Mouse (Mus musculus): ENCODE measurements around the gene Grin2c. TPM values are rescaled to one million over a fixed set of nuclear protein-coding genes. Genes with fewer than 3 reads are reported as not detected.
A peak's percentile ranks its signal among the peaks of the same experiment; 100 is the strongest.

The Grin2c gene
- polyA plus RNA-seq, 1 experiment from 2014 or later = 0.51 TPM

DNA sequence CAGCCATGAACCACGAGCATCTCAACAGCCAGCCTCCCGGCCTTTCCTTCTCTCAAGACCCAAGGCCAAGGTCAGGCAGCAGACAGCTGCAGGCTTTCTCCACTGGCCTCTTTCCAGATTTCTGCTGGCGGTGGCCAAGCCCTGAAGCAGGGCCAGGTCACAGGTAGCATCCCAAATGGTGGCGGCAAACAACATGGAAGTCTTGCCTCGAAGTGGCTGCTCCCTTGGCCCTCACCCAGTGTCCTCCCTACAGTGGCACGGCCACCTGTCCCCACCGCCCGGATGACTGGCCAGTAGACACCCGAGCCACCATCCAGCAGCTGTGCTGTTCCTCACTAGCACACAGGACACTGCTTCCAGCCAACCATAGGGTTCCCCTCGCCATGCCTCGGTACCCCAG is 25.6 kb downstream of the Grin2c start:
- 72% methylated on average over 11 of the region's 11 CpGs for whole genome bisulfite sequencing (ENCODE audit: insufficient replicate concordance)
- Histone ChIP-seq H3K9ac (no peak overlapping the region), H3K27ac (no peak overlapping the region), H3K27me3 (replicated peaks) (peaks cover 3% of the 10 kb centered on the region), H3K4me1 (peaks cover 20% of the 10 kb centered on the region), H3K36me3 (peaks cover 22% of the 10 kb centered on the region), H3K9me3 (replicated peaks) (no peaks in the 10 kb centered on the region), H3K4me3 (no peak overlapping the region), H3K4me2 (no peak overlapping the region)
- ATAC-seq = no peak

DNA sequence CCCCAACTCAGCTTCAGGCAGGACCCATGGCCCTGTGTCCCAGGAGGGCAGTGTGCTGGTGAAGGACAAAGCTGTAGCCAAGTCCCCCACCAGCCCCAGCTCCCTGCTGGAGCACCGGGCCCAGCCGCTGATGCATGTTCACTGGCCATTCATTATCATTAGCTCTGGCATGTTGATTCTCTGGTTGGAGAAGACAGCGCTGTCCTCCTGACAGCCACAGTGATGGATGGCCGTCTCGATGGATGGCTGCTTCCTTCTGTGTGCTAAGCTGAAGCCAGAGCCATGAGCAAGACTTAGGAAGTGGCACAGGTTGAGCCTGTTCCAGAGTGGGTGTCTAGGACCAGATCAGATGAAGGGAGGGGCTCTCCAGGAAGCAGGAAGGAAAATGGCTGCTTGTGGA is 30.5 kb downstream of the Grin2c start:
- H3K9me3 ChIP-seq (replicated peaks) = no peaks in the 10 kb centered on the region
- H3K9ac ChIP-seq = no peak overlapping the region
- peaks cover 24% of the 10 kb centered on the region for H3K4me1 ChIP-seq
- H3K27me3 ChIP-seq (replicated peaks) = no peaks in the 10 kb centered on the region
- no peak overlapping the region for H3K4me3 ChIP-seq
- no peak overlapping the region for H3K27ac ChIP-seq
- no peak overlapping the region for H3K4me2 ChIP-seq
- H3K36me3 ChIP-seq = no peaks in the 10 kb centered on the region; the same call in 1 of the 2 replicates
- ATAC-seq = no peak
- 43% methylated on average over 5 of the region's 5 CpGs for WGBS (ENCODE audit: insufficient replicate concordance)

DNA sequence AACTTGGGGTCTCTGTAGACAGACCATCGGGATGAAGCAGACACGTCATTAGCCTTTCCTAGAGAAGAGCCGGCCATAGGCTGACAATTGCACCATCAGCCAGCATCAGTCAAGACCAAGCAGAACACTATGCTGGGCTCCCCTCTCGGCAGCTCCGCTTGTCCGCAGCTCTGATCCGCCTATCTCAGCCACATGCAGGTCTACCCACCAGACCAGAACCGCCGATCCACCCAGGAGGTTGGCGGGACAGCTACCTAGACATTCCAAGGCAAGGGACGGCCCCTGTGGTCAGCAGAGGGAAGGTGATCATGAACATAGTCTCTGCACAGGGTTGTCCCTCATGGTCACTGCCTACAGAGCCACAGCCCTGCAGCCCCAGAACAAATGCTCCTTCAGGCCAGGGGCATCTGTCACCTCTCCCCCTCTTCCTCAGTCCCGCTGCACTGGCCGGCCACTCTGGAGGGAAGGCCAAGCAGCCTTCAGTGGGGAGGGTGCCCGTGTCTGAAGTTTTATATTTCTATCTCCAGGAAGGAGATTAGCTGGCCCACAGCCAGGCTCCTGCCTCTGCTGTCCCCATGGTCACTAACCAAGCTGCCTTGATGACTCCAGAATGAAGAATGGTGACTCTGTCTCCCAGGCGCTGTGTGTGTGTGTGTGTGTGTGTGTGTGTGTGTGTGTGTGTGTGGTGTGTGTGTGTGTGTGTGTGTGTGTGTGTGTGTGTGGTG is 32.6 kb downstream of the Grin2c start:
- H3K9ac ChIP-seq = no peak overlapping the region
- 77% methylated on average over 15 of the region's 15 CpGs for WGBS (ENCODE audit: insufficient replicate concordance)
- no peaks in the 10 kb centered on the region for H3K27me3 ChIP-seq (replicated peaks)
- no peak for ATAC-seq
- no peak overlapping the region for H3K4me2 ChIP-seq
- H3K4me1 ChIP-seq = peaks cover 38% of the 10 kb centered on the region
- no peak overlapping the region for H3K4me3 ChIP-seq
- H3K27ac ChIP-seq = no peak overlapping the region
- H3K9me3 ChIP-seq (replicated peaks) = no peaks in the 10 kb centered on the region
- no peaks in the 10 kb centered on the region; the same call in 1 of the 2 replicates for H3K36me3 ChIP-seq

DNA sequence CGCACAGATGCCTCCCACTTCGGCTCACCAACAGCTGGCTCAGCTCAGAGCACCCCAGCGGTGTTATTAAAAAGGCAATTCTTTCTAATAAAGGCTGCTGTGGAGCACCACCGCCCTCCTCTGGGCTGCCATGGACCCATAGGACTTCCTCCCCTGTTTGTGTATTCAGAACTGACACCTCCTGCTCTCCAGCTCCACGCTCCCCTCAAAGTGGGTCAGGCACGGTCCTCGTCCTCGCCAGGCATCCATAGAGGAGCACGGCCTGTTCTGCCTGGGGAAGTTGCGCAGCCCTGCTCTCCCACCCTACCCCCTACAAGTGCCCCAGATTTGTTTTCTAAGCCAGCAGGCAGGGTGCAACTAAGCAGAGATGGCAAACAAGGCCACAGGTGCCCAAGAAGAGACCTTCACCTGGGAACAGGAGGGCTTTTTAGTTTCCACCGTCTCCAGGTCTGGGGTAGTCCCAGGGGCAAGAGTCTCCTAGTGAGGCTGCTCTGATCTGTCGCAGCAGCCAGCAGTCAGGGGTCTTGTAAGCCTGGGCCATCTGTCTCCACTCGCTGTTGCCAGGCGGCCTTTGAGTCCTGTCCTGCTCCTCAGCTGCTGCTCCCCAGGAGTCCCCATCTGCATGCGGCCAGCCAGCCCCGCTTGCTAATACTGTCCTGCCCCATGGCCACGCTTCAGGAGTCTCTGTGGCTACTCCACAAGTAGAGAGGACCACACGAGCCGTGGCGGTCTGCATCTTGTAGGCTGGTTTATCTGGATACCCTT is 33.3 kb downstream of the Grin2c start:
- no peaks in the 10 kb centered on the region for H3K36me3 ChIP-seq
- no peaks in the 10 kb centered on the region for H3K9me3 ChIP-seq (replicated peaks)
- H3K27ac ChIP-seq = no peak overlapping the region
- 80% methylated on average over 20 of the region's 20 CpGs for WGBS (ENCODE audit: insufficient replicate concordance)
- no peaks in the 10 kb centered on the region for H3K27me3 ChIP-seq (replicated peaks)
- H3K9ac ChIP-seq = no peak overlapping the region
- no peak overlapping the region for H3K4me2 ChIP-seq
- peaks cover 45% of the 10 kb centered on the region for H3K4me1 ChIP-seq
- ATAC-seq = no peak
- no peak overlapping the region for H3K4me3 ChIP-seq

DNA sequence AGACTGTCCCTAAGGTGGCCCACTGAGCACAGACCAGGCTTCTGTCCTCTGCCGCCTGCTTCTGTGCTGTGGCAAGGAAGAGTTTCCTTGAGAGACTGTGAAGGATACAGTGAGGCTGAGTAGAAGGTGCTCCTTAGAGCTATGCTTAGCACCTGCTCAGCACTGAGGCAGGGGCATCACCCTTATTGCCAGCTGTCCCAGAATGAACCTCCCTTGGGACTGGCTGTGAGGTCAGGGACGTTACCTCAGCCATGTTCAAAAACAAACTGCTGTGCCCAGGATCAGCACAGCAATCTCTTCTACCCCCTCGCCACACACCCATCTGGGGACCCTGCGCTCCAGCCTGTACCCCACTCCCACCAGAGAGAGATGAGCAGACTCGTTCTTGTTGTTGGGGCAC is 34.2 kb downstream of the Grin2c start:
- WGBS (ENCODE audit: insufficient replicate concordance) = 80% methylated on average over 5 of the region's 5 CpGs
- H3K27ac ChIP-seq = no peak overlapping the region
- no peak for ATAC-seq

DNA sequence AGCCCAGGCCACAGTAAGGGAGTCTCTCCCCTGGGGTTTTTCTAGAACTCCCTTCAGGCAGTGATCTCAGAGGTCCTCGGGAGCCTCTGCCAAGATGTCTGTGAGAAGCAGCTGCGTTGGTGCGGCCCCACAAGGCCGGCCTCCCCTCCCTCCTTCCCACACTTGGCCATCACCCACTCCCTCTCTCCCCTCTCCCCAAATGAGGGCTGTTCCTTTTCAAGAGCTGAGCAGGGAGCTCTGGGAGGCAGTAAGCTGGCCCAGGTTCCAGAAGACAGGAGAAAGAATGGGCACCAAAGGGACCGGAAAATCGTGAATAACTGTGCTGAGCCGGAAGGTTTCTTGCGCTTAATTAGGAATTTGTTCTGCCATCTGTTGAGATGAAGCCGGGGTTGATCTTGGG is 35.1 kb downstream of the Grin2c start:
- H3K9ac ChIP-seq = no peak overlapping the region

More for the DNA sequence above, 34.2 kb downstream of the Grin2c start:
- peaks cover 52% of the 10 kb centered on the region for H3K4me1 ChIP-seq
- no peak overlapping the region for H3K9ac ChIP-seq
- no peaks in the 10 kb centered on the region for H3K9me3 ChIP-seq (replicated peaks)
- no peaks in the 10 kb centered on the region for H3K27me3 ChIP-seq (replicated peaks)
- H3K36me3 ChIP-seq = no peaks in the 10 kb centered on the region
- no peak overlapping the region for H3K4me2 ChIP-seq
- no peak overlapping the region for H3K4me3 ChIP-seq

DNA sequence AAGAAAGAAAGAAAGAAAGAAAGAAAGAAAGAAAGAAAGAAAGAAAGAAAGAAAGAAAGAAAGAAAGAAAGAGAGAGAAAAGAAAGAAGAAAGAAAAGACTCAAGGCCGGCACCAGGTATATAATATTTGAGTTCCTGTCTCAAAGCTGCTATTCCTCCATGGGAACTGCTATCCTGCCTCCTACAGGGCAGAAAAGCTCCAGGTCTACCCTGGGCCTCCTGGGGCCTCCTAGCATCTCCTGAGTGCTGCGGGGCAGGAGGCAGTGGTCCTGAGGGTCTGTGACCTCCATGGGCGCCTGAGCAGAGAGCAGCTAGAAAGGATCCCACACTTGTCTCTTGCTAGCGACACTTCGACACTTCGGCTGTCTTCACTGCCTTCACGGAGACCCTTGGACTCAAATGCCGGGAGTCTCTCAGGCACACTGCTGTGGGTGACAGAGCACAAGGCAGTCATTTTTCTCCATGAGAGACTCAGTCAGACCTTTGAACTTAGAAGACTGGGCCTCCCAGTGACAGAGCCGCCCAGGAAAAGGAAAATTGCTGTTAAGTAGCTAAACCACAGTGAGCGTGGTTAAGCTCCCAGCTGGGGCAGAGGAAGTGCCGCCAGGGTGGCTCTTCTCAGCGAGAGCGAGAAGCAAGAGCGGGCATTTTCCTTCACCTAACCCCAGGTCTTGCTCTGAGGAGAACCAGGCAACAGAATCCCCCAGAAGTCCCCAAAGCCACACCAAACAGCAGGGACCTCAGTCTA is 35.7 kb downstream of the Grin2c start:
- Histone ChIP-seq H3K27me3 (replicated peaks) (no peaks in the 10 kb centered on the region), H3K36me3 (no peaks in the 10 kb centered on the region), H3K27ac (0 out of 2 replicates have a peak overlapping the region, but pooled peaks have one; percentile 4), H3K9ac (no peak overlapping the region), H3K4me3 (no peak overlapping the region), H3K4me1 (peaks cover 65% of the 10 kb centered on the region), H3K9me3 (replicated peaks) (no peaks in the 10 kb centered on the region), H3K4me2 (no peak overlapping the region)
- WGBS (ENCODE audit: insufficient replicate concordance) = 38% methylated on average over 14 of the region's 14 CpGs
- ATAC-seq = no peak

More for the DNA sequence above, 35.1 kb downstream of the Grin2c start:
- no peaks in the 10 kb centered on the region for H3K27me3 ChIP-seq (replicated peaks)
- H3K4me2 ChIP-seq = no peak overlapping the region
- no peak for ATAC-seq
- H3K4me1 ChIP-seq = peaks cover 62% of the 10 kb centered on the region
- H3K9me3 ChIP-seq (replicated peaks) = no peaks in the 10 kb centered on the region
- no peak overlapping the region for H3K4me3 ChIP-seq
- no peak overlapping the region for H3K27ac ChIP-seq
- WGBS (ENCODE audit: insufficient replicate concordance) = 64% methylated on average over 9 of the region's 9 CpGs
- no peaks in the 10 kb centered on the region for H3K36me3 ChIP-seq

DNA sequence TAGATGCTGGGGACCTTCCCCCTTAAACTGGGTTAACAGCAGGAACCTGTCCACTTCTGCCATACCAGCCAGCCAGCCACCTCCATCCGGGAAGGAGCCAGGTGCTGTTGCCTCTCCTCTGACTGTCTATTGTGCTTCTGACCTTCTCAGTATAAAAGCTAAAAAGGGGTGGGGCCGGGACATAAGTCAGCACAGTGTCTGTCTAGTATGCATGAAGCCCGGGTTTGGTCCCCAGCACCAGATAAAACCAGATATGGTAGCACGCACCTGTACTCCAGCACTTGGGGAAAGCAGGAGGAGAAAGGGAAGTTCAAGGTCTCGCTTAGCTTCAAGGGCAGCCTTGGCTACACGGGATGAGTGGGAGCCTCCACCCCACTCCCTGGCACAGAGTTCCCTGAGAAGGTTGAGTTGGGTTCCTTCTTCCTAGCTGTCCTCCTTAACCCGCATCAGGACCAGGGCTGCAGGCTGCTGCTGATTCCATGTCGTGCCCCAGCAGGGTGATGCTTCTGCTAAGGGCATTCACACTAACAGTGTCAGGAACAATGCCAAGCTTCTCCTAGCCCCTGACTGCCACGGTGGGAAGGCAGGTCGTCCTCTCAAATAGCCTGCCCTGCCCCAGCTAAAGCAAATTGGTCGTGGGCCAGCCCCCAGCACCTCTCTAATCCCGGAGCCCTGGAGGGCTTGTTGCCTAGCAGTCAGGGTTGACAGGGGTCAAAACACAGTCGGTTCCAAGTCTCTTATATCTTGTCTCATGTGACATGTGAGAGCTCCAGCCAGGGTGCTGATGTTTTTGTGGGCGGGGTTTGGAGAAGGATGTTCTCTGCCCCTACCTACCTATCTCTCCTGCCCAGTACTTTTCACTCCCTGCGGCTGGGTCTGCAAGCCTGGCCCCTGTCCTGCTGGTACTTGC is 37.8 kb downstream of the Grin2c start:
- H3K4me1 ChIP-seq = peaks cover 69% of the 10 kb centered on the region
- no peak overlapping the region for H3K9ac ChIP-seq

DNA sequence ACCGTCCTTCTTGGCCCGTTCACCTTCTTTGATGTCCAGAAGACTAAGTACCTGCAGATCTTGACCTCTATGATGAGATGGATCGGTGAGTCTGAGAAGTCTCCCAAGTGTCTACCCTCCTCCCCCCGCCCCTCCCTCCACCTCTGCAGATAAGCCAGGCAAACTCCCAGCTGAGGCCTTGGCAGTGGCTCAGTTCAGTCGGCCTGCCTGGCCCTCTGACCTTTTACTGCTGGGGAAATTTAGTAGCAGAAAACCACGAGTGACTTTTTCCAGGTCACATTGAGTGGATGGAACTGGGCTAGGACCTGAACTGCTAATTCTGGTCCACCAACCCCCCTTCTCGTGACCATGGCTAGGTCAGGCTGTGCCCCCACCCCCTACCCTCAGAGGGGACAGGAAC is 38.6 kb downstream of the Grin2c start:
- no peak for ATAC-seq
- Histone ChIP-seq H3K4me2 (no peak overlapping the region), H3K9me3 (replicated peaks) (no peaks in the 10 kb centered on the region), H3K9ac (no peak overlapping the region), H3K4me1 (peaks cover 76% of the 10 kb centered on the region), H3K27me3 (replicated peaks) (0 out of 2 replicates have a peak, but pooled peaks cover 5% of the 10 kb centered on the region), H3K4me3 (no peak overlapping the region), H3K36me3 (no peaks in the 10 kb centered on the region), H3K27ac (no peak overlapping the region)
- WGBS (ENCODE audit: insufficient replicate concordance) = 42% methylated on average over 7 of the region's 7 CpGs

More for the DNA sequence above, 37.8 kb downstream of the Grin2c start:
- 55% methylated on average over 15 of the region's 15 CpGs for WGBS (ENCODE audit: insufficient replicate concordance)
- Histone ChIP-seq H3K27me3 (replicated peaks) (0 out of 2 replicates have a peak, but pooled peaks cover 5% of the 10 kb centered on the region), H3K4me3 (no peak overlapping the region), H3K36me3 (no peaks in the 10 kb centered on the region), H3K27ac (no peak overlapping the region), H3K4me2 (no peak overlapping the region), H3K9me3 (replicated peaks) (no peaks in the 10 kb centered on the region)
- ATAC-seq = no peak

DNA sequence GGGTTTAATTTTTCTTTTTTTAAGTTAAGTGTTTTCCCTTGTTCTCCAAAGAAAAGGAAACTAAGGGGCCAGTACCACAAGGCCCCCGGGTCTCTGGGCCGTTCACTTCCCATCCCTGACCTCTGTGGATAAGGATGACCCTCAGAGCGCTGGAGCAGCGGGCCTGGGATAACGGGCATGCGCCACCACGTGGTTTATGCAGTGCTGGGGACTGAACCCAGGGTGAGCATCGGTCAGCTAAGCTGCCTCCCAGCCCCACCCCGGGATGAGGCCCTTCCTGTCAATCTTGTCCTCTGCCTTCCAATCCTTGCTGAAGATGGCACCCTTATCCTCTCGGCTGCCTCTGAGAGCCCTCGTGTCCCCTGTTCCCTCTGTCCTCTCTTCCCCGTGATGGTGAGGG is 39.4 kb downstream of the Grin2c start:
- Histone ChIP-seq H3K4me2 (no peak overlapping the region), H3K27me3 (replicated peaks) (0 out of 2 replicates have a peak, but pooled peaks cover 5% of the 10 kb centered on the region), H3K9ac (no peak overlapping the region), H3K36me3 (no peaks in the 10 kb centered on the region), H3K4me3 (no peak overlapping the region), H3K4me1 (peaks cover 84% of the 10 kb centered on the region), H3K27ac (no peak overlapping the region), H3K9me3 (replicated peaks) (no peaks in the 10 kb centered on the region)
- ATAC-seq = no peak
- 53% methylated on average over 12 of the region's 12 CpGs for WGBS (ENCODE audit: insufficient replicate concordance)
